In the genomic region with DNA sequence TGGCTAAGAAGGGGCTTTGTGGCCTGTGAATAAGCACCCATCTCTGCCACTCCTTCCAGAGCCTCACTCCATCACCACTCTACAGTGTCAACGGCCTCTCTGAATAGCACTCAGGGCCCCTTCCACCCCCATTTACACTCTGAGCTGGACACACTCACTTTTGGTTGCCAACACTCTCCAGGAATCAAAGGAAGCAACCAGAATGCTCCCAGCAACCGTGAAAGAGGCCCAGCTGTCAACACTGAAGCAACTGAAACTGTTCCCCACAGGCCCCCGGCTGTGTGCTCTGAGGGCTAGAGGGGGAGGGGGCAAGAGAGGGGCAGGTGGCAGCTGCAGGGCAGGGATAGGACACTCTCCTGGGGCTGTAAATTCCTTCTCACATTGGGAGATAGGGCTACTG, we compare ENCODE assay signal across 10 mouse cellular contexts. TPM values are rescaled to one million over a fixed set of nuclear protein-coding genes. Genes with fewer than 3 reads are reported as not detected.
DNase-seq lines count a peak whose midpoint lies in the region; ATAC-seq lines count a peak whose summit lies in the region.
"Had no signal": no experiment of that assay in that cellular context is flagged by ENCODE, and none has a peak within 500 bp of the region (broad histone marks: within the 10 kb centered on the region; RNA-seq: fewer than 3 reads in every experiment).

No protein-coding gene starts in this region.

- peak; percentile 74 for ATAC-seq in heart, embryonic 16.5 days (replicated peaks; ENCODE audit: extremely low read depth, insufficient read depth, low FRiP score)
- no peak for ATAC-seq in embryonic facial prominence, embryonic 15.5 days (ENCODE audit: insufficient number of reproducible peaks, low FRiP score, low TSS enrichment, low read depth)
- no peak for ATAC-seq in limb, embryonic 12.5 days (ENCODE audit: insufficient number of reproducible peaks, insufficient read depth, low FRiP score, low TSS enrichment, low read depth)

- peaks cover 29% of the 10 kb centered on the region for H3K4me1 ChIP-seq in heart, embryonic 16.5 days (ENCODE audit: control insufficient read depth, insufficient read depth, low read length)
- H3K4me1 ChIP-seq in embryonic facial prominence, embryonic 15.5 days = peaks cover 20% of the 10 kb centered on the region
- peaks cover 46% of the 10 kb centered on the region for H3K4me1 ChIP-seq in limb, embryonic 12.5 days (replicated peaks)

- H3K9ac ChIP-seq in heart, embryonic 16.5 days (ENCODE audit: low read length) = peak overlapping the region; percentile 31; the same call in 1 of the 2 replicates
- H3K9ac ChIP-seq in embryonic facial prominence, embryonic 15.5 days = no peak overlapping the region
- no peak overlapping the region for H3K9ac ChIP-seq in limb, embryonic 12.5 days (replicated peaks)
- H3K9ac ChIP-seq: lung, embryonic 15.5 days had no signal

- H3K36me3 ChIP-seq in heart, embryonic 16.5 days (ENCODE audit: control insufficient read depth, insufficient read depth) = no peaks in the 10 kb centered on the region
- H3K36me3 ChIP-seq in embryonic facial prominence, embryonic 15.5 days = peaks cover 6% of the 10 kb centered on the region; the same call in 1 of the 2 replicates
- H3K36me3 ChIP-seq in limb, embryonic 12.5 days = peaks cover 3% of the 10 kb centered on the region; the same call in 1 of the 2 replicates
- H3K36me3 ChIP-seq: lung, embryonic 15.5 days had no signal

- H3K9me3 ChIP-seq in heart, embryonic 16.5 days (replicated peaks; ENCODE audit: control insufficient read depth, low read length) = peaks cover 5% of the 10 kb centered on the region; the same call in 1 of the 2 replicates
- no peaks in the 10 kb centered on the region for H3K9me3 ChIP-seq in embryonic facial prominence, embryonic 15.5 days (replicated peaks)
- peaks cover 6% of the 10 kb centered on the region; the same call in 1 of the 2 replicates for H3K9me3 ChIP-seq in limb, embryonic 12.5 days
- H3K9me3 ChIP-seq: lung, embryonic 15.5 days had no signal

- WGBS in heart, embryonic 16.5 days = 10% methylated on average over 3 of the region's 3 CpGs
- 31% methylated on average over 3 of the region's 3 CpGs for WGBS in embryonic facial prominence, embryonic 15.5 days
- 17% methylated on average over 3 of the region's 3 CpGs for WGBS in limb, embryonic 12.5 days

- H3K4me3 ChIP-seq in heart, embryonic 16.5 days (ENCODE audit: low read length) = no peak overlapping the region
- H3K4me3 ChIP-seq in embryonic facial prominence, embryonic 15.5 days (replicated peaks) = no peak overlapping the region
- H3K4me3 ChIP-seq in limb, embryonic 12.5 days (replicated peaks) = no peak overlapping the region
- H3K4me3 ChIP-seq: lung, embryonic 15.5 days had no signal

- H3K27ac ChIP-seq in heart, embryonic 16.5 days (ENCODE audit: low read length) = peak overlapping the region; percentile 67
- 0 out of 2 replicates have a peak overlapping the region, but pooled peaks have one; percentile 12 for H3K27ac ChIP-seq in embryonic facial prominence, embryonic 15.5 days (replicated peaks)
- peak overlapping the region; percentile 1; the same call in 1 of the 2 replicates for H3K27ac ChIP-seq in limb, embryonic 12.5 days
- H3K27ac ChIP-seq: lung, embryonic 15.5 days had no signal

- DNase-seq in heart, postnatal 25 days (ENCODE audit: low spot score) = no peak
- DNase-seq in thymus, adult 18-20 months = peak; percentile 43 to 60
- no peak for DNase-seq in testis, postnatal 10 days (ENCODE audit: low spot score)
- no peak for DNase-seq in frontal cortex, postnatal 36 days (ENCODE audit: low spot score in 2 of 2)
- no peak for DNase-seq in kidney, adult 11 months
- DNase-seq: heart, adult 18-20 months had no signal

- 0 out of 2 replicates have a peak, but pooled peaks cover 2% of the 10 kb centered on the region for H3K27me3 ChIP-seq in heart, embryonic 16.5 days (ENCODE audit: control insufficient read depth, insufficient read depth, low read length)
- H3K27me3 ChIP-seq in embryonic facial prominence, embryonic 15.5 days = no peaks in the 10 kb centered on the region
- no peaks in the 10 kb centered on the region for H3K27me3 ChIP-seq in limb, embryonic 12.5 days
- H3K27me3 ChIP-seq: lung, embryonic 15.5 days had no signal

- H3K4me2 ChIP-seq in heart, embryonic 16.5 days (ENCODE audit: low read depth, low read length) = peak overlapping the region; percentile 33
- no peak overlapping the region for H3K4me2 ChIP-seq in embryonic facial prominence, embryonic 15.5 days (replicated peaks)
- H3K4me2 ChIP-seq in limb, embryonic 12.5 days = no peak overlapping the region
- H3K4me2 ChIP-seq: lung, embryonic 15.5 days had no signal

- intact Hi-C loops in heart, postnatal 25 days (cut with DNase I) = no loop called here

RNA-seq across cellular contexts. Expression of a gene that starts 4.3 kb away (rescaled TPM):
- polyA plus RNA-seq in heart, embryonic 16.5 days (2015; fragmentation: Nextera tagmentation; extraction: Ambion mirVana) = 3.0 and 4.0 TPM in 2 replicates
- 1 to 10 TPM; 1.3 to 2.1 TPM for total RNA-seq in heart, postnatal 25 days (2021)
- 3.8 and 4.2 TPM in 2 replicates for polyA plus RNA-seq in embryonic facial prominence, embryonic 15.5 days (2015; fragmentation: Nextera tagmentation; extraction: Ambion mirVana)
- polyA plus RNA-seq in limb, embryonic 12.5 days (2016; fragmentation: Nextera tagmentation; extraction: Ambion mirVana) = 1.7 and 1.9 TPM in 2 replicates

RNA-seq across cellular contexts. Expression of a gene that starts 13.6 kb away (rescaled TPM):
- polyA plus RNA-seq in heart, embryonic 16.5 days (2015; fragmentation: Nextera tagmentation; extraction: Ambion mirVana) = 0.43 and 0.66 TPM in 2 replicates
- under 1 TPM; 0.70 to 0.78 TPM for total RNA-seq in heart, postnatal 25 days (2021)
- polyA plus RNA-seq in embryonic facial prominence, embryonic 15.5 days (2015; fragmentation: Nextera tagmentation; extraction: Ambion mirVana) = 4.2 and 4.6 TPM in 2 replicates
- 1.5 and 1.7 TPM in 2 replicates for polyA plus RNA-seq in limb, embryonic 12.5 days (2016; fragmentation: Nextera tagmentation; extraction: Ambion mirVana)

RNA-seq across cellular contexts. Expression of a gene that starts 41.1 kb away (rescaled TPM):
- 17.1 and 17.2 TPM in 2 replicates for polyA plus RNA-seq in heart, embryonic 16.5 days (2015; fragmentation: Nextera tagmentation; extraction: Ambion mirVana)
- total RNA-seq in heart, postnatal 25 days (2021) = 10 to 100 TPM; 35.3 to 58.5 TPM
- 2.9 and 3.4 TPM in 2 replicates for polyA plus RNA-seq in embryonic facial prominence, embryonic 15.5 days (2015; fragmentation: Nextera tagmentation; extraction: Ambion mirVana)
- 1.7 and 2.3 TPM in 2 replicates for polyA plus RNA-seq in limb, embryonic 12.5 days (2016; fragmentation: Nextera tagmentation; extraction: Ambion mirVana)

RNA-seq across cellular contexts. Expression of a gene that starts 41.7 kb away (rescaled TPM):
- polyA plus RNA-seq in heart, embryonic 16.5 days (2015; fragmentation: Nextera tagmentation; extraction: Ambion mirVana) = 17.2 and 20.1 TPM in 2 replicates
- total RNA-seq in heart, postnatal 25 days (2021) = 1 to 10 TPM; 5.0 to 5.3 TPM
- polyA plus RNA-seq in embryonic facial prominence, embryonic 15.5 days (2015; fragmentation: Nextera tagmentation; extraction: Ambion mirVana) = 35.5 and 35.8 TPM in 2 replicates
- 32.7 and 34.2 TPM in 2 replicates for polyA plus RNA-seq in limb, embryonic 12.5 days (2016; fragmentation: Nextera tagmentation; extraction: Ambion mirVana)

Comparison
In these comparisons a context has a peak if more than half of its experiments do, and no peak if none do; other contexts are left out.
1. H3K27ac ChIP-seq: peak in every context shown above with its lines; median percentile 67 in heart, embryonic 16.5 days; 12 in embryonic facial prominence, embryonic 15.5 days; 1 in limb, embryonic 12.5 days.
2. DNase-seq: peak in thymus, adult 18-20 months (2 of 2); none in heart, postnatal 25 days (single experiment), testis, postnatal 10 days (single experiment), frontal cortex, postnatal 36 days (0 of 2) and kidney, adult 11 months (single experiment).